ENCODE assay signal across 8 mouse cellular contexts in genomic region chr13:29984286-29985100, GRCm38 (mm10). TPM values are rescaled to one million over a fixed set of nuclear protein-coding genes. Genes with fewer than 3 reads are reported as not detected.
DNase-seq lines count a peak whose midpoint lies in the region; ATAC-seq lines count a peak whose summit lies in the region.

No protein-coding gene starts in this region.

- intact Hi-C loops in gastrocnemius, postnatal 14 days (cut with DNase I; ENCODE audit: low total_unique reads), result no loop called here
- intact Hi-C loops in left cerebral cortex, postnatal 25 days (cut with DNase I), result loop anchor here (1.0 to 10.0 kb wide), 6 partner anchors 28 to 1032 kb away; partner anchors contain the start of genes Cdkal1 and Sox4

- DNase-seq in T-cell, adult 2 months (ENCODE audit: low spot score), result peak; percentile 68
- DNase-seq in cerebellum, postnatal 4 days (ENCODE audit: low spot score in 2 of 2), result peak; percentile 74 to 75
- peak; percentile 90 for DNase-seq in gastrocnemius, postnatal 14 days
- DNase-seq in left cerebral cortex, postnatal 25 days (ENCODE audit: low spot score in 2 of 2), result peak; percentile 74
- peak; percentile 83 for DNase-seq in right cerebral cortex, postnatal 14 days
- peak; percentile 70 for DNase-seq in urinary bladder, postnatal 25 days (ENCODE audit: low spot score)

- peak; percentile 15 for ATAC-seq in inflammation-experienced regulatory T-cells, adult 6 months
- ATAC-seq in megakaryocyte-erythroid progenitor cell, adult 5-6 weeks (replicated peaks; ENCODE audit: low FRiP score, low TSS enrichment, poor library complexity, severe bottlenecking), result 0 out of 2 replicates have a peak, but pooled peaks have one; percentile 3

RNA-seq across cellular contexts. Expression of gene E2f3, which starts 1.4 kb away (rescaled TPM):
- total RNA-seq in gastrocnemius, postnatal 14 days (2021), result 10 to 100 TPM in 1 of 2 experiments, 1 to 10 TPM in 1; 7.9 to 11.0 TPM
- 1 to 10 TPM; 2.3 to 5.2 (median 2.9) TPM for polyA plus RNA-seq in inflammation-experienced regulatory T-cells, adult 6 months (2017; shearing (Covaris generic))
- total RNA-seq in left cerebral cortex, postnatal 25 days (2021), result 10 to 100 TPM; 17.8 to 18.9 TPM
- 20.6 and 22.3 TPM in 2 replicates for total RNA-seq in megakaryocyte-erythroid progenitor cell, adult 5-6 weeks (2014; fragmentation: Nextera tagmentation)
- 13.1 and 14.8 TPM in 2 replicates for total RNA-seq in megakaryocyte-erythroid progenitor cell, adult 5-6 weeks (2017)

Comparison
In these comparisons a context has a peak if more than half of its experiments do, and no peak if none do; other contexts are left out.
1. Peak in every context shown above with its lines: DNase-seq and ATAC-seq.